Mouse (Mus musculus): ENCODE data around the gene Mrgprg.
A peak's percentile ranks its signal among the peaks of the same experiment; 100 is the strongest.

- TF ChIP-seq CTCF (conservative IDR thresholded peaks at IDR 0.05; ENCODE audit: low read length) (peak; percentile 75), NANOG (IDR thresholded peaks at IDR 0.05; ENCODE audit: borderline replicate concordance, low read length) (no peak)
Measured at GRCm38 (mm10) chr7:143748041-143748868, 18.5 kb downstream of the Mrgprg start.
